Mouse (Mus musculus): ENCODE measurements around the gene Tmem30b. TPM values are rescaled to one million over a fixed set of nuclear protein-coding genes. Genes with fewer than 3 reads are reported as not detected.

Gene Tmem30b
- polyA plus RNA-seq, 1 experiment = not detected

DNA sequence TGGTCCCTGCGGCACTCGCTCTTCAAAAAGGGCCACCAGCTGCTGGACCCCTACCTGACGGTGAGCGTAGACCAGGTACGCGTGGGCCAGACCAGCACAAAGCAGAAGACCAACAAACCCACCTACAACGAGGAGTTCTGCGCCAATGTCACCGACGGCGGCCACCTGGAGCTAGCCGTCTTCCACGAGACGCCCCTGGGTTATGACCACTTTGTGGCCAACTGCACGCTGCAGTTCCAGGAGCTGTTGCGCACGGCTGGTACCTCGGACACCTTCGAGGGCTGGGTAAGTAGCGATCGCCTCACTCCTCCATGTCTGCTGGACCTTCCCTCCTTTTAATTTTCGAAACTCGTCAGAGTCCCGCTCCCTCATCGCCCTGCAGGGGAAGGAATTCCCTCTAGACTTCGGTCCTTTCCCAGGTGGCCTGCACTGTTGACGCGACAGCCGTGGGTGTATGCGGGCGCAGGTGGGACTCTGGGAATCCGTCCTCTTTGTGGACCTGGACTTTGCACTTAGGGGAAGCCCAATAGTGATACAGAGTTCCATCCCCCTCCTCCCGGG lies 39.1 kb upstream of the Tmem30b start:
- peaks cover 16% of the 10 kb centered on the region for H3K4me1 ChIP-seq (ENCODE audit: control insufficient read depth, insufficient read depth, low read length)
- no peak overlapping the region for H3K27ac ChIP-seq (ENCODE audit: insufficient read depth, low read depth, low read length)
- TF ChIP-seq CTCF (IDR thresholded peaks at IDR 0.05; ENCODE audit: insufficient read depth, low read depth, low read length) (no peak), POLR2A (IDR thresholded peaks at IDR 0.05; ENCODE audit: insufficient read depth, low read depth, low read length) (no peak)
- H3K4me3 ChIP-seq (ENCODE audit: insufficient read depth, low read depth, low read length) = peak overlapping the region; percentile 62
- WGBS = 2% methylated on average over 33 of the region's 33 CpGs

DNA sequence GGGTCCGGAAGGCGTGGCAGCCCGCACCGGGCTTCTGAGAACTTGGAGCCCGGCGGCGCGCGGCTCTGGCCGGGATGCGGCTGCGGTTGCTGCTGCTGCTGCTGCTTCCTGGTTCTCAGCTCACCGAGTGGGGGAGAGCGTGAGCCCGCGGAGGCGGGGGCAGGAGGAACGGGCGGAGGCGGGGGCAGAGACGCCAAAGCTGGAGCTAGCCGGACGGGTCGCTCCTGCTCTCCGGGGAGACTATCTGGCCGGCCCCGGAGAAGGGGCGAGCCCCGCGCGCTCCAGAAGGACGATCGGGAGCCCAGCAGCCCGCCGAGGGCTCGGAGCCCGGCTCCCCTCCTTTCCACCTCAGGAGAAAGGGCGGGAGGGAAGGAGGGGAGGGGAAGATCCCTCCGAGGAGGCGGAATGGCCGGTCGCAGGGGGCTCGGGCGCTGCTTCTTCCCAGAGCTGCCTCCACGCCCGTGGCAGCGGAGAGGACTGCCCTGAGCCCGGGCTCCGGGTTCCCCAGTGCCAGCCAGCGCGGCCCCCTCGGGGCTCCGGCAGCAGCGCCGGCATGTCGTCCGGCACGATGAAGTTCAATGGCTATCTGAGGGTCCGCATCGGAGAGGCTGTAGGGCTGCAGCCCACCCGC lies 38.5 kb upstream of the Tmem30b start, which contains the start of gene Prkch:
TSS of gene Prkch (plus strand) at position 187 of the 631 bp plus-strand sequence.
- no peak for TF ChIP-seq CTCF (IDR thresholded peaks at IDR 0.05; ENCODE audit: insufficient read depth, low read depth, low read length)
- TF ChIP-seq POLR2A (IDR thresholded peaks at IDR 0.05; ENCODE audit: insufficient read depth, low read depth, low read length) = no peak
- H3K27ac ChIP-seq (ENCODE audit: insufficient read depth, low read depth, low read length) = no peak within 1 kb of the TSS
- peaks cover 16% of the 10 kb centered on the region for H3K4me1 ChIP-seq (ENCODE audit: control insufficient read depth, insufficient read depth, low read length)
- under 1% methylated on average over 60 of the region's 61 CpGs for WGBS
- H3K4me3 ChIP-seq (ENCODE audit: insufficient read depth, low read depth, low read length) = peak within 1 kb of the TSS; percentile 62

DNA sequence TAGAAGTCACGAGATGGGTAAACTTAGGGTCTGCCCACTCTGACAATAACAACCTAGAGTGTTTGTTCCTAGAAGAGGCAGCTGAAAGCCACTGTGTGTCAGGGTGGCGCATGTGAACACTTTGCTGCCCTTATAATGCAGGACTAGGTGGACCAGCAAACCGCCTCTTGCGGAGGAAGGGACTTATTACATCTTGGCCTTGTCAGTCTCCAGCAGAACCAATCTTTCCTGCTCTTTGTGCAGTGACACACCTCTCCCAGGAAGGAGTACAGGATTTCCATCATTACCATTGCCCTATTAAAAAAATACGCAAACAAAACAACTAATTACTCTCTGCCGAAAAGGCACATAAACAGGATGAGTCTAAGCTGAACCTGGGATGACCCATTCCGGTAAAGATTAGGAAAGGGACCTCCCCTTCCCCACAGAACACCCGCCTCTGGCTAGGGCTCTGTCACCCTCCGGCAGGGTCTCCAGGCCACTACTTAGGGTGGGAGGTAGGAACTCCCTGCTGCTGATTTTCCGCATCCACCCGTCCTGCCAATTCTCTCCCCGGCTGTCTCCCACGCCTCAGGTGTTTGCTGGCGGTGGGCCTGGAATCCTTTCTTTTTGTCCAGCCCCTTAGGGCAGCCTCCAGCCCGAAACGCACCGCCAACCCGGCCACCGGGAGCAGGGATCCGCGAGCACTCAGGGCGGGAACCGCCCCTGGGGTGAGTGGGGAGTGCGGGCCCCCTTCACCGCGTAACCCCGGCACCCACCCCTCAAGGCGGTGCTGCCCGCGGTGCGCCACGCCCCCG lies 37.8 kb upstream of the Tmem30b start:
- TF ChIP-seq CTCF (IDR thresholded peaks at IDR 0.05; ENCODE audit: insufficient read depth, low read depth, low read length) = no peak
- no peak for TF ChIP-seq POLR2A (IDR thresholded peaks at IDR 0.05; ENCODE audit: insufficient read depth, low read depth, low read length)
- H3K4me3 ChIP-seq (ENCODE audit: insufficient read depth, low read depth, low read length) = peak overlapping the region; percentile 62
- peaks cover 16% of the 10 kb centered on the region for H3K4me1 ChIP-seq (ENCODE audit: control insufficient read depth, insufficient read depth, low read length)
- 12% methylated on average over 33 of the region's 33 CpGs for WGBS
- no peak overlapping the region for H3K27ac ChIP-seq (ENCODE audit: insufficient read depth, low read depth, low read length)

DNA sequence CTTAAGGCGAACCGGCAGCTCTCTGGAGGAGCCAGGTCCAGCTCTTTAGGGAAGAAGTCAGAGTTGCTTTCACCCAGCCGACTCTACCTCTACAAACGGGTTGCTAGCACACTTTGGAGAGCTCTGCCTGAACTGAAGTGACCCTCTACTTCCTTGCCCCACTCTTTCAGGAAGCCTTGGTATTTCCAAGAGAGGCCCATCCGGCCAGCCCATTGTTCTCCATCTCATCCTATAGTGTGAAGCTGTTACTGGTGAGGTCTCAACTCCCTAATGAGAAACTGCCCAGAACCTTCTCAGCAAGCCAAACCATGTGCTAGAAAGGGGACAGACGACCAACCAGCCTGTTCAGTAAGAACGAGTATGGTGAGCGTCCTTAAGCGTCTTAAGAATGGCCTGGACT lies 37.1 kb upstream of the Tmem30b start:
- H3K4me1 ChIP-seq (ENCODE audit: control insufficient read depth, insufficient read depth, low read length) = peaks cover 16% of the 10 kb centered on the region
- TF ChIP-seq CTCF (IDR thresholded peaks at IDR 0.05; ENCODE audit: insufficient read depth, low read depth, low read length) (no peak), POLR2A (IDR thresholded peaks at IDR 0.05; ENCODE audit: insufficient read depth, low read depth, low read length) (no peak)
- no peak overlapping the region for H3K4me3 ChIP-seq (ENCODE audit: insufficient read depth, low read depth, low read length)
- 86% methylated on average over 9 of the region's 9 CpGs for WGBS
- H3K27ac ChIP-seq (ENCODE audit: insufficient read depth, low read depth, low read length) = no peak overlapping the region

DNA sequence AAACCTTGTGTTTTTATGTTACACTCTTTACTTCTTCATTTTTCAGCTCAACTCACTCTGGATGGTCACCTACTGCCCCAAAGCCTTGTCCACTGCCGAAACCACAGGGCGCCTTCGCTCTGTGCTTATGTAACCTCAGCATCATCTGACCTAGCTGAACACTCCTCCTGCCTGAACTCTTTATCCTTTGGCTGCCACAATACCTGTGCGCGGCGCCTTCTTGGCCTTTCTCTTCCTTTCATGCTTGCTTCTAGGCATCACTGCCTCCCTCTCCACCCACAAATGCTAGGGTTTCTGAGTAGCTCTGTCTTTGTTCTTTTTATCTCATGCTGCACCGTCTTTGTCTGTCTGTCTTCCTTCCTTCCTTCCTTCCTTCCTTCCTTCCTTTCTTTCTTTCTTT lies 34.6 kb upstream of the Tmem30b start:
- 88% methylated on average over 7 of the region's 7 CpGs for WGBS
- H3K4me3 ChIP-seq (ENCODE audit: insufficient read depth, low read depth, low read length) = no peak overlapping the region
- no peak for TF ChIP-seq CTCF (IDR thresholded peaks at IDR 0.05; ENCODE audit: insufficient read depth, low read depth, low read length)
- no peak for TF ChIP-seq POLR2A (IDR thresholded peaks at IDR 0.05; ENCODE audit: insufficient read depth, low read depth, low read length)

DNA sequence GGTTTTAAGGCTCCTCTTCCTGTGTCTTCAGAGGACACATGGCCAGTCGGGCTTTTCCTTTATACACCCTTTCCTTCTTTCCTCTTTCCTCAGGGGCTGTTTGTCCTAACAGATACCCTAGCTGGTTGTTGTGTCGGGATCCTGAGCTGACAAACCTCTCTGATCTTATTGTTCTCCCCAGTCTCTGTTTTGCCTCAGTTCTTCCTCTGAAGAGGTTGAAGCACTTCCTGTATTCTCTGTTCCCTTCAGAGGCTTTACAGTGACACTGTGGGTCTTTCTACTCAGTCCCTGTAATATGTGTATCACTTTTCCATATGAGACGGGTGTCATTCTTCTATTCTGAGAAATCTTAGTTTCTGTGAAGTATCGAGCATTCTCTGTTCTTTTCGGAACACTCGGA lies 31.9 kb upstream of the Tmem30b start:
- Histone ChIP-seq H3K4me1 (ENCODE audit: control insufficient read depth, insufficient read depth, low read length) (no peaks in the 10 kb centered on the region), H3K27ac (ENCODE audit: insufficient read depth, low read depth, low read length) (no peak overlapping the region), H3K4me3 (ENCODE audit: insufficient read depth, low read depth, low read length) (no peak overlapping the region)
- TF ChIP-seq POLR2A (IDR thresholded peaks at IDR 0.05; ENCODE audit: insufficient read depth, low read depth, low read length) = no peak
- TF ChIP-seq CTCF (IDR thresholded peaks at IDR 0.05; ENCODE audit: insufficient read depth, low read depth, low read length) = no peak
- WGBS = 79% methylated on average over 6 of the region's 6 CpGs

More for the DNA sequence above, 34.6 kb upstream of the Tmem30b start:
- no peak overlapping the region for H3K27ac ChIP-seq (ENCODE audit: insufficient read depth, low read depth, low read length)
- H3K4me1 ChIP-seq (ENCODE audit: control insufficient read depth, insufficient read depth, low read length) = peaks cover 16% of the 10 kb centered on the region

DNA sequence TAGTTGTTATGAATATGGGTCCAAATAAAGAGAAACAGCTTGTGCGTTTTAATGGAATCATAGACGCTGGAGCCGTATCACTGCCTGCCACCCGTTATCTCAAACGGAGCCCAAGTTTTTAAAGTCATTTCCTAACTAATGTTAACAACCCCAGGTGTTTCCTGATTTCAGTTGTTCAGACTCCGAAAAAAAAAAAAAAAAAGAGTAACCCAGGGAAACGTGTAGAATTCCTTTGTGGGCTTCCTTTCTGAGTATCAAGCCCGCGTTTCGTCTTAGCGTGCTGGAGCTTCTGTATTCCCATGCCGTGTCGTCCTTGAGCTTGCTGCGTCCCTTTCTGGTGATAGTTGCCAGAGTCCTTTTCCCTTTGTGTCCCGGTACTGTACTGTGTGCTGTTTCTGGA lies 28.4 kb upstream of the Tmem30b start:
- no peak for TF ChIP-seq POLR2A (IDR thresholded peaks at IDR 0.05; ENCODE audit: insufficient read depth, low read depth, low read length)
- no peak for TF ChIP-seq CTCF (IDR thresholded peaks at IDR 0.05; ENCODE audit: insufficient read depth, low read depth, low read length)
- 76% methylated on average over 15 of the region's 15 CpGs for WGBS
- Histone ChIP-seq H3K4me3 (ENCODE audit: insufficient read depth, low read depth, low read length) (no peak overlapping the region), H3K27ac (ENCODE audit: insufficient read depth, low read depth, low read length) (no peak overlapping the region), H3K4me1 (ENCODE audit: control insufficient read depth, insufficient read depth, low read length) (no peaks in the 10 kb centered on the region)

DNA sequence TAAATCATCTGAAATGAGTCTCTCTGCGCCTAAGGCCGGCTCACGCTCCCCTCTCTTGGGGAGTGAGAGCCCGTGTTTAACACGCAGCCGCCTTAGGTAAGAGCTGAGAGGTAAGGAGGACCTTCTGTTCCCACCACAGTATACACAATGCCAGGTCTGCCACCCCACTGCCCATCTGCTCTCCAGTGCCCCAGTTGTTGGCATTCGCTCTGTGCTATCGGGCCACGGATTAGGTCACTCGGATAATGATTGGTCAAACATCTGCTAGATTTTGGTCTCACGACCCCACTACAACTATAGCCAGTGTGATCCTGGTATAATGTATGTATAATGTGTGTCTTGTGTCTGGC lies 19.4 kb upstream of the Tmem30b start:
- no peak overlapping the region for H3K4me3 ChIP-seq (ENCODE audit: insufficient read depth, low read depth, low read length)
- TF ChIP-seq POLR2A (IDR thresholded peaks at IDR 0.05; ENCODE audit: insufficient read depth, low read depth, low read length) (no peak), CTCF (IDR thresholded peaks at IDR 0.05; ENCODE audit: insufficient read depth, low read depth, low read length) (no peak)
- 0 out of 2 replicates have a peak, but pooled peaks cover 2% of the 10 kb centered on the region for H3K4me1 ChIP-seq (ENCODE audit: control insufficient read depth, insufficient read depth, low read length)
- 63% methylated on average over 11 of the region's 11 CpGs for WGBS
- no peak overlapping the region for H3K27ac ChIP-seq (ENCODE audit: insufficient read depth, low read depth, low read length)
